Mouse (Mus musculus) Muller cell, postnatal 12 days (primary cell): Measurements from ENCODE around the gene Cflar.
"Not testable (repeated sequence)": the region's sequence is repeated elsewhere in the genome, so short reads cannot be mapped to it uniquely, and the experiment has no call there.

Experiments
- DNase-seq: peaks from one replicate; pipeline ENCODE4 v3.0.0-alpha.2; 2015; ENCODE audit errors: inconsistent ontology term

Cflar gene

GRCm38 (mm10) chr1:58773905-58774304, 62.6 kb downstream of the Cflar start:
- no peak for DNase-seq

- no peak for DNase-seq
Observed at GRCm38 (mm10) chr1:58775361-58775760, 64.1 kb downstream of the Cflar start.

- no peak for DNase-seq
Observed at GRCm38 (mm10) chr1:58777583-58777982, 66.3 kb downstream of the Cflar start.

GRCm38 (mm10) chr1:58778226-58778625, 66.9 kb downstream of the Cflar start:
- DNase-seq, result no peak

- no peak for DNase-seq
Observed at GRCm38 (mm10) chr1:58786276-58786675, 75.0 kb downstream of the Cflar start.

- DNase-seq, result no peak
Observed at GRCm38 (mm10) chr1:58788410-58788809, 77.1 kb downstream of the Cflar start.

GRCm38 (mm10) chr1:58794705-58795104, 83.4 kb downstream of the Cflar start:
- no peak for DNase-seq

GRCm38 (mm10) chr1:58795291-58796058, 84.2 kb downstream of the Cflar start, which contains the start of gene Casp8:
TSS of gene Casp8 (plus strand) at chr1:58795374.
- peak; percentile 80 for DNase-seq

- DNase-seq, result no peak
Observed at GRCm38 (mm10) chr1:58796059-58796363, 84.7 kb downstream of the Cflar start.

GRCm38 (mm10) chr1:58796853-58797252, 85.5 kb downstream of the Cflar start:
- DNase-seq, result no peak

GRCm38 (mm10) chr1:58797370-58797769, 86.1 kb downstream of the Cflar start:
- no peak for DNase-seq

GRCm38 (mm10) chr1:58798911-58799310, 87.6 kb downstream of the Cflar start:
- no peak for DNase-seq

- not testable (repeated sequence) for DNase-seq
Observed at GRCm38 (mm10) chr1:58800644-58801043, 89.3 kb downstream of the Cflar start.

- no peak for DNase-seq
Observed at GRCm38 (mm10) chr1:58801558-58802285, 90.4 kb downstream of the Cflar start.

GRCm38 (mm10) chr1:58802322-58803273, 91.3 kb downstream of the Cflar start:
- DNase-seq, result no peak

GRCm38 (mm10) chr1:58803531-58803930, 92.2 kb downstream of the Cflar start:
- no peak for DNase-seq

- no peak for DNase-seq
Observed at GRCm38 (mm10) chr1:58806651-58807050, 95.3 kb downstream of the Cflar start.
